Mouse (Mus musculus) left cerebral cortex, postnatal 36 days (tissue): ENCODE measurements around the gene Cacna2d1. TPM values are rescaled to one million over a fixed set of nuclear protein-coding genes. Genes with fewer than 3 reads are reported as not detected.
A peak's percentile ranks its signal among the peaks of the same experiment; 100 is the strongest.

ENCODE experiments used
- DNase-seq, 2 experiments: peaks; one replicate each; pipeline ENCODE4 v3.0.0; 2021 to 2022; ENCODE audit warnings: low spot score in 2 of 2, mixed read lengths in 1 of 2
- intact Hi-C: fragments of 180-260 bp; cut with DNase I; formaldehyde crosslinking; loops from one replicate; pipeline ENCODE4 v1.15.1; 2025
- total RNA-seq, 2 experiments: library from RNA; stranded (reverse); gene quantifications; 2 replicates each; pipeline ENCODE4 v1.2.3; 2021

Gene Cacna2d1
- total RNA-seq = 100 to 1,000 TPM; 187 to 210 TPM

DNA sequence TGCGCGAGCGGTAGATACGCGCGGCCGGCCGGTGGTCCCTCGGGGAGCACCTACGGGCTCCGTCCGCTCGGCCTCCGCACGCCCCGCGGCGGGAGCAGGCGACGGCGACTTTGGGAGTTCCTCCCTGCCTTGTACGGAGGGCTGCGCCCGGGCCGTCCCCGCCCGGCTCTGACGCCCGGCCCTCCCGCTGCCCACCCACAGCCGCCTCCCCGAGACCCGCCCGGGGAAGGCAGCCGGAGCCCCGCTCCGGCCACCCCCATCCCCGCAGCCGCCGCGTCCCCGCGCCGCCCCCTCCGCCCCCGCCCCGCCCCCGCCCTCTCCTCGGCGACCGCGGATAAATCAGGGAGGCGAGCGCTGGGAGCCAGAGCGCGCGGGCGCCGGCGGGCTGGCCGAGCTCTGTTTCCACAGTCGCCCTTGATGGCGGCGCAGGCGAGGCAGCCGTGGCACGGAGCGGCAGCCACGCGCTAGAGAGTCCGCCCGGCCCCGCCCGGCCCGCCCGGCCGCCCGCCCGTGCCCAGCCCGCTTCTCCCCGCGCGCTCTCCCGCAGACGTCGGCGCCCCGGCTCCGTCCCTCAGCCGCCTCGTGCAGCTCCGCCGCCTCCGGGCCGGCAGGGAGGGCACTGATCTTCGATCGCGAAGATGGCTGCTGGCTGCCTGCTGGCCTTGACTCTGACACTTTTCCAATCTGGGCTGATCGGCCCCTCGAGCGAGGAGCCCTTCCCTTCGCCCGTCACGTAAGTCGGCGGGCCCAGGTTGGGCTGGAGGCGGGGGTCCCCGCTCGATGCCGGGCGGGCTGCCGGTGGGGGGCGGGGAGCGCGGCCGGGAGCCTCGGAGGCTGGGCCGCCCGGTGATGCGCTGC, at the start of gene Cacna2d1:
Cacna2d1 (plus strand) TSS at position 316 of the 858 bp plus-strand sequence.
- intact Hi-C loops = loop anchor here (2.0 to 10.0 kb wide), 3 partner anchors 70 to 360 kb away; no protein-coding TSS in a partner anchor

GRCm38 (mm10) chr5:15895098-15895497, 39.4 kb upstream of the Cacna2d1 start:
- intact Hi-C loops = no loop called here
- no peak for DNase-seq

More for the DNA sequence above, at the start of gene Cacna2d1:
- DNase-seq = peak; percentile 53 to 73

DNA sequence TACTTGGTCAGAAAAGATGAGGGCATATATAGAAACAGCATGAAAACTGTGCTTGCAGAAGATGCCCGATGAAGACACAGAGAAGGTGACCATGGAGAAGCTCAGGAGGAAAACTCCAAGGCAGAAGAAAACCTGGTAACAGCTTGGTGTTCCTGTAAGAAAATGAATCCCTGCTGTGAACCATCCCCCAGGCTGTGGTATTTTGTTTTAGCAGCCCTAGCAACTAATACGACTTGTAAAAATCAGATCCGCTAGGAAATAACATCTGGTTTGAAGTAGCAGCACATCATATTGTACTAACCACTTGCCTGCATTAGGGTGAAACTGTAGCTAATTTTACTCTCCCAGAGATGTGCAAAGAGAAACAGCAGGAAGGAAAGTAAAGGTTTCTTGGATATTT, 37.8 kb upstream of the Cacna2d1 start:
- intact Hi-C loops = no loop called here
- no peak for DNase-seq

GRCm38 (mm10) chr5:15906446-15906845, 28.0 kb upstream of the Cacna2d1 start:
- intact Hi-C loops = no loop called here
- no peak for DNase-seq

DNA sequence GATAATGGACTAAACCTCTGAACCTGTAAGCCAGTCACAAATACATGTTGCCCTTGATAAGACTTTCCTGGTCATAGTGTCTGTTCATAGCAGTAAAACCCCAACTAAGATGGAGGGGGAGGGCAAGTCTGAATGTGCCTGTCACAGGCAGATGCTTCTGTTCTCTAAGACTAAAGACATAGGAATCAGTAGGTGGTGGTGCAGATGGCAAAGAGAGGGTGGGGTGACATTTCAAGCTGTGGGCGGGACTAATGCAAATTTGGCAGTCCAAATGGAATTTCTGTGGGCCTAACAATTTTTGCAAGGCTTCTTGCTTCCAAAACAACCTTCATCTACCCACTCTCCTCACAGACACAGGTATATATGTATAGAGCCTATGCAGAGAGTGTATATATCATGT, 19.6 kb upstream of the Cacna2d1 start:
- intact Hi-C loops = no loop called here
- peak; percentile 68 to 76 for DNase-seq

GRCm38 (mm10) chr5:15928506-15928905, 6.0 kb upstream of the Cacna2d1 start:
- no peak for DNase-seq
- intact Hi-C loops = no loop called here

GRCm38 (mm10) chr5:15933017-15933416, 1.5 kb upstream of the Cacna2d1 start:
- DNase-seq = no peak
- intact Hi-C loops = loop anchor here (5.0 to 10.0 kb wide), 2 partner anchors 96 to 362 kb away; no protein-coding TSS in a partner anchor

DNA sequence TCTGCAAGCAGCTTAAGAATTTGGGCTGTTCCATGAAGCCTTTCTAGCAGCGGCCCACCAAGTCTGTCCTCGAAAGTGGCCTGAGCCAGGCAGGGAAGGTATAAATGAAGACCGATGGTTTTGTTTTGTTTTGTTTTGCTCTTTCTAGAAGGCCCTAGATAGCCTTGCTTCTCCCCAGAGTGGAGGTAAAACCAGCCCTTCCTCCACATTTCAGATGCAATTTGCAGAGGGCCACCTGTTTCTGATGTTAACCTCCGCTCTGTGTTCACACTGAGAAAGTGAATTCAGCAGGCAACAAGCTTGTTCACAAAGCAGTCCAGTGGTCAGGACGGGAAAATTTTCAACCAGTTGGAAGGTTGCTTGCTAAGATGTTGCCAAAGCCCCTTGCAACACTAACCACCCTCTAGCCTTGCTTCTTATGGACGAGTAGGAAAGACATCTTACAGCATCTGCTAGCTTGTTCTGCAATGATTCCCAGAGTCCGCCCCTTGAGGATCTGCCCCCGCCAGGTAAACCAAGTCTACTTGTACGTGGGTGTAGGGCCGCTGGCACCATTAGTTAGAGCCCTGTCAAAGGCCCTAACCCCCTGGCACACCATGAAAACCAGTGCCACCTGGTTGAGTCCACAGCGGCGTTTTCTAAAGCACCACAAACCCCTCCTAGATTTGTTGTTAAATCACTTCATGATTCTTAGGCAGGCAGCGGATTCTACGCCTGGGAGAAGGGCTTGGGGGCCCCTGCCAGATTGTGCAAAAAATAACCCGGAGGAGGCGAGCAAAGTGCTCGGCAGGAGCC, 713 bp upstream of the Cacna2d1 start:
- intact Hi-C loops = loop anchor here (2.0 to 10.0 kb wide), 3 partner anchors 71 to 361 kb away; no protein-coding TSS in a partner anchor

GRCm38 (mm10) chr5:15935234-15935728, 790 bp downstream of the Cacna2d1 start:
- intact Hi-C loops = loop anchor here (2.0 to 10.0 kb wide), 2 partner anchors 70 to 360 kb away; no protein-coding TSS in a partner anchor

More for the DNA sequence above, 713 bp upstream of the Cacna2d1 start:
- peak in 1 of 2 experiments; percentile 71 for DNase-seq

GRCm38 (mm10) chr5:15935831-15936710, 1.6 kb downstream of the Cacna2d1 start:
- intact Hi-C loops = loop anchor here (2.0 to 10.0 kb wide), 2 partner anchors 69 to 359 kb away; no protein-coding TSS in a partner anchor
- DNase-seq = no peak

More at GRCm38 (mm10) chr5:15935234-15935728, 790 bp downstream of the Cacna2d1 start:
- DNase-seq = peak in 1 of 2 experiments; percentile 40

DNA sequence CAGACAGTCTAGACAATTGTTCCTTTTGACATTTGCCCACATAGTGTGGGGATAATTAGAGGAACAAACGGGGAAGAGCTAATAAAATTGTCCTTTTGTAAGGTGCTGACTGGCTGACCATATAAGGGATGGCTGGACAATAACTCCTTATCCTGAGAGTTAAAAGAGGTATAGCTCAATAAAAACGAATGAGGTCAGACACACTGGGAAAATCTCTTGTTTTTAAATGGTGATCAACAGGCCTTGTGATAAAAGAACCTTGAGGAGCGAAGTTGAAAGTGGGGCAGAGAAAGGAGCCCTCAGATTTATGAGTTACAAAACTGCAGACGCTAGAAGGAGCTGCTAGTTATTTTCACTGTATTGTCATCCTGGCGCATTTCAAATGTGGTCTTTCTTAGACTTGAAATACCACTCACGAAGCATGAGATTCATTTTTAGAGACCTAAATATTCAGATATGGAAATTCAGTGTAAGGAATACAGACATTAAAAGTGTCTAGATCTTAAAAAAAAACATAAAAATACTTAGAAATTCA, 6.8 kb downstream of the Cacna2d1 start:
- DNase-seq = no peak
- intact Hi-C loops = no loop called here

DNA sequence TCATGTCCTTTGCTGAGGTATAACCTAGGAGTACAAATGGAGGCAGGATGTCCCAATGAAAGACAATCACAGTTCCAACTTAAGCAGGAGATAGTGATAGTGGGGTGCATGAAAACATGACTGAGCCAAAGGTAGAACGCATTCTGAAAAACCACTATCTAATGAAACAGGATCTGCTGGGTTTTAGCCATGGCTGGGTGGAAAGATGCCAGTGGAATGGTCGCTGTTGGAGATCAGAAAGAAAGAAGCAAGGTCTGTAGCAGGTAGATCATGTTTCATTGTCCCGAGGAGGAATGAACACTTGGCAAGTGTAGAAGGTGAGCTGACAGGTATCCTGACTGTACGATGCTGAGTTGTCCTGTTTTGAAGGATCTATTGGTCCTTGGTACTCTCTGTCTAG, 7.6 kb downstream of the Cacna2d1 start:
- intact Hi-C loops = no loop called here
- no peak for DNase-seq

- intact Hi-C loops = no loop called here
- no peak for DNase-seq
Measured at GRCm38 (mm10) chr5:15948290-15949037, 14.0 kb downstream of the Cacna2d1 start.

GRCm38 (mm10) chr5:15959760-15960159, 25.3 kb downstream of the Cacna2d1 start:
- intact Hi-C loops = no loop called here
- no peak for DNase-seq

- intact Hi-C loops = no loop called here
- DNase-seq = no peak
Measured at GRCm38 (mm10) chr5:15961866-15962265, 27.4 kb downstream of the Cacna2d1 start.

DNA sequence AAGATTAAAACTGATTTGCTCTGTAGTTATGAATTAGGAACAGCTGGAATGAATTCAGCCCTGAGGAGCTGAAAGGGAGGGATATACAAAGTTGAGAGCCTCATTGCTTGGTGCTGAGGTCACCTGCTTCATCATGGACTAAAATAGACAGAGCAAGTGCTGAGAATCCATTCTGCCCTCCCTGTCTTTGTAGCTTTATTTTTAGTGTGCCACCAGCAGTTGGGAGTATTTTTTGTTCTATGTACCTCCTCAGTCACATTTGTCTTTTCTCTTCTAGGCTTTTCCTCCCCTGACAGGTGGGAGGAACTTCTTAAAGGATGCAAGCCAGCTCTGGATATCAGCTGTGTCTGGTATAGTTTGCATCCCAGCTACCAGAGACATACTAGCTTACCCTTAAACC, 32.4 kb downstream of the Cacna2d1 start:
- DNase-seq = no peak
- intact Hi-C loops = no loop called here

DNA sequence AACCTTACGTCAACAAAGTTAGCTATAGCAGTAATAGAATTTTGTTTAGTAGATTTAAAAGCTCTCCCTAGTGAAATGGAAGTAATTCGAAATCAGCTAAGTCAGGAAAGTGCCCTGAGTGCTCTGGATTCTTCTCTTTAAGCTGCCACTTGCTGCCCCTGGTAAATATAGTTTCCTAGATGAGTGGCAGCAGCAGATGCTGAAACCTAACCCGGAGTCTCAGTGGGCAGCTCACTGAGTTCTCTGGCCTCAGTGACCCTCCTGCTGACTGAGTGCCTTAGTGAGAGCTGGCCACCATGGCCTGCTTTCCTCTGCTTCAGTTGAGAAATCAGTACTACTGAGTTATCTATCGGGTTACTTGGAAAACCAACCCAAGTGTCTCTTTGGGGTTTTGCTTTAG, 37.3 kb downstream of the Cacna2d1 start:
- intact Hi-C loops = no loop called here
- no peak for DNase-seq

DNA sequence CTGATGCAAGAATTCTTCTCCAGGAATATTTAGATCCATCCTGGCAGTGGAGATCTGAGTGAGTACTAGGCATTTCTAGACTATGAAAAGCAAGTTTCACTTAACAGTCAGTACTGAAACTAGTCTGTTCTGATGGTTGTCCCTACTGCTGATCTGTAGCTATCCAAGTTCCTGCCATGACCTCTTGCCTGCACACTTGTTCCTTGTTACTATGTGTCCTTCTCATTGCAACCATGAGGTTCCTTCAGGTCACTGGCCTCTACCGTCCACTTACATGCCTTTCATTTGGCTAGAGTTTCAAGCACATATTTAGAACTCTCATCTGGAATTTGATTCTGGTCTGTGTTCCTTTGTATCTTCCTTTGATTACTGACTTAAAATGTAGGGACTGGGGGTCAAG, 37.9 kb downstream of the Cacna2d1 start:
- intact Hi-C loops = no loop called here
- DNase-seq = no peak
